ENCODE assay signal across 17 mouse cellular contexts in genomic region chr5:49318661-49319060, GRCm38 (mm10).
DNase-seq lines count a peak whose midpoint lies in the region; ATAC-seq lines count a peak whose summit lies in the region.
"Had no signal": no experiment of that assay in that cellular context is flagged by ENCODE, and none has a peak within 500 bp of the region (broad histone marks: within the 10 kb centered on the region; RNA-seq: fewer than 3 reads in every experiment).

No protein-coding gene starts in this region.

- DNase-seq in cerebellum, postnatal 10 days = peak; percentile 17 to 27
- no peak for DNase-seq in cerebellum, adult 11-12 months
- peak; percentile 50 for DNase-seq in kidney, adult 9 months
- no peak for DNase-seq in kidney, adult 18-20 months
- peak; percentile 47 for DNase-seq in brain, adult 2 months (ENCODE audit: low read depth, low spot score)
- peak; percentile 30 for DNase-seq in kidney, postnatal 14 days
- DNase-seq: adrenal gland, postnatal 14 days; cerebellum, adult 11 months; gastrocnemius, postnatal 10 days; heart, adult 18-20 months; heart, postnatal 10 days; heart, postnatal 4 days had no signal

- no peak for ATAC-seq in erythroid progenitor cell, adult 5-6 weeks (replicated peaks; ENCODE audit: low FRiP score, poor library complexity, severe bottlenecking)
- ATAC-seq: activated CD4-positive, CD25-positive, alpha-beta regulatory T cell, adult 4 months; forebrain, embryonic 16.5 days; hindbrain, embryonic 16.5 days; Patski had no signal

Comparison
In these comparisons a context has a peak if more than half of its experiments do, and no peak if none do; other contexts are left out.
1. DNase-seq: peak in cerebellum, postnatal 10 days (2 of 2), kidney, adult 9 months (single experiment), brain, adult 2 months (single experiment) and kidney, postnatal 14 days (single experiment); none in cerebellum, adult 11-12 months (single experiment) and kidney, adult 18-20 months (single experiment).